Mouse (Mus musculus) myocyte (in vitro differentiated cells): ENCODE results near the gene Ctsh. TPM values are rescaled to one million over a fixed set of nuclear protein-coding genes. Genes with fewer than 3 reads are reported as not detected.

Experiments
- H3K27me3 ChIP-seq: one replicate; pipeline ENCODE4 v1.6.1; 2011; ENCODE audit not compliant: control insufficient read depth, insufficient read depth, insufficient read length
- H3K36me3 ChIP-seq: one replicate; pipeline ENCODE4 v1.6.1; 2011; ENCODE audit not compliant: control insufficient read depth, insufficient read depth
- H3K4me2 ChIP-seq: one replicate; pipeline ENCODE4 v1.6.1; 2011; ENCODE audit warnings: low read depth, control low read depth
- H3K4me3 ChIP-seq: one replicate; pipeline ENCODE4 v1.5.1; 2011; ENCODE audit warnings: mild to moderate bottlenecking, control low read depth, moderate library complexity
- H3K79me2 ChIP-seq: one replicate; pipeline ENCODE4 v1.6.1; 2011; ENCODE audit not compliant: control insufficient read depth, insufficient read depth
- H3ac ChIP-seq: one replicate; pipeline ENCODE4 v1.6.1; 2011; ENCODE audit not compliant: control insufficient read depth, insufficient read length
- CEBPB ChIP-seq: IDR thresholded peaks from 2 replicates; pipeline ENCODE4 v1.6.1; 2011; ENCODE audit warnings: mild to moderate bottlenecking, moderate library complexity; ENCODE audit not compliant: poor library complexity, insufficient read depth, severe bottlenecking
- E2F4 ChIP-seq: IDR thresholded peaks from one replicate; pipeline ENCODE4 v1.6.1; 2011; ENCODE audit warnings: mild to moderate bottlenecking, control low read depth, moderate library complexity; ENCODE audit not compliant: insufficient read depth
- MAX ChIP-seq: IDR thresholded peaks from one replicate; pipeline ENCODE4 v1.6.1; 2011; ENCODE audit warnings: low read depth, mild to moderate bottlenecking, control low read depth
- MYOD1 ChIP-seq, 3 experiments: IDR thresholded peaks; one replicate each; pipeline ENCODE4 v1.6.1; 2011; ENCODE audit warnings: control low read depth in 2 of 3, low read depth in 2 of 3, mild to moderate bottlenecking in 2 of 3, moderate library complexity in 1 of 3; ENCODE audit not compliant: insufficient read length in 2 of 3, control insufficient read depth in 1 of 3
- MYOG ChIP-seq, 3 experiments: IDR thresholded peaks; one replicate each; pipeline ENCODE4 v1.6.1; 2011; ENCODE audit warnings: control low read depth in 2 of 3, low read depth in 2 of 3, mild to moderate bottlenecking in 2 of 3; ENCODE audit not compliant: insufficient read length in 2 of 3, control insufficient read depth in 1 of 3, insufficient read depth in 1 of 3
- POLR2A ChIP-seq: IDR thresholded peaks from one replicate; pipeline ENCODE4 v1.6.1; 2011; ENCODE audit warnings: low read depth, mild to moderate bottlenecking, control low read depth, moderate library complexity; ENCODE audit not compliant: insufficient read length
- POLR2AphosphoS2 ChIP-seq: IDR thresholded peaks from one replicate; pipeline ENCODE4 v1.6.1; 2011; ENCODE audit warnings: low read depth, control low read depth; ENCODE audit not compliant: insufficient read length
- REST ChIP-seq: IDR thresholded peaks from one replicate; pipeline ENCODE4 v1.6.1; 2011; ENCODE audit warnings: mild to moderate bottlenecking, control low read depth, moderate library complexity; ENCODE audit not compliant: insufficient read depth, insufficient read length
- SRF ChIP-seq: IDR thresholded peaks from one replicate; pipeline ENCODE4 v1.6.1; 2011; ENCODE audit warnings: low read depth; ENCODE audit not compliant: control insufficient read depth, insufficient read length
- TCF12 ChIP-seq: IDR thresholded peaks from one replicate; pipeline ENCODE4 v1.6.1; 2011; ENCODE audit warnings: mild to moderate bottlenecking, control low read depth; ENCODE audit not compliant: poor library complexity, insufficient read depth, severe bottlenecking
- TCF3 ChIP-seq: IDR thresholded peaks from one replicate; pipeline ENCODE4 v1.6.1; 2011; ENCODE audit warnings: low read depth, control low read depth; ENCODE audit not compliant: insufficient read length
- USF1 ChIP-seq: IDR thresholded peaks from one replicate; pipeline ENCODE4 v1.6.1; 2011; ENCODE audit warnings: low read depth, mild to moderate bottlenecking, control low read depth, moderate library complexity
- polyA plus RNA-seq: library from polyadenylated mRNA; unstranded; fragments of >200 nt; fragmentation: generic; extraction: Trizol; gene quantifications from one replicate; pipeline ENCODE4 v1.2.1, GENCODE M21; 2012; ENCODE audit warnings: missing spikeins

Gene Ctsh
- polyA plus RNA-seq, 1 experiment: 3.5 TPM

- TF ChIP-seq TCF12 (no peak), USF1 (no peak), CEBPB (no peak), TCF3 (no peak), MAX (no peak), MYOD1 (IDR thresholded peaks at IDR 0.05; ENCODE audit: control insufficient read depth in 1 of 3, insufficient read length in 2 of 3, low read depth in 2 of 3) (no peak), POLR2AphosphoS2 (no peak)
Observed at GRCm38 (mm10) chr9:90033922-90034321, 20.0 kb upstream of the Ctsh start.

GRCm38 (mm10) chr9:90035168-90035567, 18.8 kb upstream of the Ctsh start:
- no peak overlapping the region for H3ac ChIP-seq
- H3K27me3 ChIP-seq: no peaks in the 10 kb centered on the region
- no peaks in the 10 kb centered on the region for H3K36me3 ChIP-seq
- TF ChIP-seq TCF3: no peak
- TF ChIP-seq MYOG (IDR thresholded peaks at IDR 0.05; ENCODE audit: control insufficient read depth in 1 of 3, insufficient read depth in 1 of 3, insufficient read length in 2 of 3, low read depth in 2 of 3): no peak
- TF ChIP-seq CEBPB: no peak
- no peak for TF ChIP-seq REST
- no peak for TF ChIP-seq USF1
- TF ChIP-seq E2F4: no peak
- no peak for TF ChIP-seq POLR2A
- H3K4me3 ChIP-seq: no peak overlapping the region
- H3K79me2 ChIP-seq: no peaks in the 10 kb centered on the region
- no peak overlapping the region for H3K4me2 ChIP-seq

More at GRCm38 (mm10) chr9:90033922-90034321, 20.0 kb upstream of the Ctsh start:
- Histone ChIP-seq H3K4me3 (no peak overlapping the region), H3K4me2 (no peak overlapping the region), H3K27me3 (no peaks in the 10 kb centered on the region), H3K36me3 (no peaks in the 10 kb centered on the region), H3K79me2 (no peaks in the 10 kb centered on the region), H3ac (no peak overlapping the region)

- H3K4me3 ChIP-seq: no peak overlapping the region
- no peak overlapping the region for H3K4me2 ChIP-seq
- TF ChIP-seq TCF12 (no peak), REST (no peak), CEBPB (no peak), MYOG (IDR thresholded peaks at IDR 0.05; ENCODE audit: control insufficient read depth in 1 of 3, insufficient read depth in 1 of 3, insufficient read length in 2 of 3, low read depth in 2 of 3) (no peak), TCF3 (no peak), MYOD1 (IDR thresholded peaks at IDR 0.05; ENCODE audit: control insufficient read depth in 1 of 3, insufficient read length in 2 of 3, low read depth in 2 of 3) (no peak), E2F4 (no peak), USF1 (no peak)
- no peaks in the 10 kb centered on the region for H3K79me2 ChIP-seq
- no peaks in the 10 kb centered on the region for H3K27me3 ChIP-seq
- no peak overlapping the region for H3ac ChIP-seq
- no peaks in the 10 kb centered on the region for H3K36me3 ChIP-seq
Observed at GRCm38 (mm10) chr9:90035794-90036193, 18.2 kb upstream of the Ctsh start.

DNA sequence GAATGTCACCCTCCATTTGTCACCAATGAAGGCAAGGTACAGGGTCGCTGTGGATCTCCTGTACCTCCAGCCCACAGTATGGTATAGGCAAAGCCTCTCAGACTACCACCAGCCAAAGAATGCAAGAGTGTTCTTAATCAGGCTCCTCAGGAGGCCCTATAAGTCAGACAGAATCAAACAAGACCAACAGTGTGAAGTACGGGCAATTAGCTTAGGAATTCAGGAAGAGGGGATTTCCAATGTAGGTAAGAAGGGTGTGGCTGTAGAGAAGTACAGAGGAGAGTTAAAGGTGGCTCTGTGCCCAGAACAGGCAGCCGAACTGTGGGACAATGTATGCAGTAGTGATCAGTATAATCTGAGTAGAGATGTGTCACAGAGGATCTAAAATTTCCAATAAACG, 17.6 kb upstream of the Ctsh start:
- H3K4me3 ChIP-seq: no peak overlapping the region
- TF ChIP-seq MAX (no peak), E2F4 (no peak), MYOD1 (IDR thresholded peaks at IDR 0.05; ENCODE audit: control insufficient read depth in 1 of 3, insufficient read length in 2 of 3, low read depth in 2 of 3) (no peak), MYOG (IDR thresholded peaks at IDR 0.05; ENCODE audit: control insufficient read depth in 1 of 3, insufficient read depth in 1 of 3, insufficient read length in 2 of 3, low read depth in 2 of 3) (no peak), USF1 (no peak), SRF (no peak), CEBPB (no peak), REST (no peak), POLR2A (no peak)

DNA sequence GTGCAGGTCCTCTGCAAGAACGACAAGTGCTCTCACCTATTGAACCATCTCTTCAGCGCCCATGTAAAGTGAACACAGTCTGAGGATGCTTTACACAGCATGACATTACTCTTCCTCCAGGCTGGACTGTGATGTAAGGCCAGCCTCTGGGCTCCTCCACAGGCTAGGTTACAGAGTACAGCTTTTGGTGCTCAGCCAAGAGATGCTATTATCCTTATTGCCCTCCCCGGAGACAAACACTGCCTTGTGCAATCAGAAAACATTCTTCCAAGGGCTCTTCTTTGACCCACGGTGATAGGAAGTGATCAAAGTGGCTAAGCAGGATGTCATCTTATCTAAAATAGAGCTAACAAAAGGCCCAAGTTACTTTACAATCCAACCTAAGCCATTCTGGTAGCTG, 15.4 kb upstream of the Ctsh start:
- Histone ChIP-seq H3K4me2 (no peak overlapping the region), H3K27me3 (no peaks in the 10 kb centered on the region), H3K36me3 (no peaks in the 10 kb centered on the region), H3ac (no peak overlapping the region), H3K4me3 (no peak overlapping the region), H3K79me2 (no peaks in the 10 kb centered on the region)
- TF ChIP-seq CEBPB: no peak
- TF ChIP-seq E2F4: no peak
- no peak for TF ChIP-seq POLR2AphosphoS2
- TF ChIP-seq SRF: no peak
- TF ChIP-seq TCF12: no peak
- TF ChIP-seq MYOG (IDR thresholded peaks at IDR 0.05; ENCODE audit: control insufficient read depth in 1 of 3, insufficient read depth in 1 of 3, insufficient read length in 2 of 3, low read depth in 2 of 3): no peak
- TF ChIP-seq POLR2A: no peak
- TF ChIP-seq TCF3: no peak
- TF ChIP-seq MYOD1 (IDR thresholded peaks at IDR 0.05; ENCODE audit: control insufficient read depth in 1 of 3, insufficient read length in 2 of 3, low read depth in 2 of 3): no peak
- no peak for TF ChIP-seq MAX
- TF ChIP-seq REST: no peak
- TF ChIP-seq USF1: no peak

More for the DNA sequence above, 17.6 kb upstream of the Ctsh start:
- Histone ChIP-seq H3K4me2 (no peak overlapping the region), H3K36me3 (no peaks in the 10 kb centered on the region), H3ac (no peak overlapping the region), H3K79me2 (no peaks in the 10 kb centered on the region), H3K27me3 (no peaks in the 10 kb centered on the region)
